Comparison of ENCODE assay signal across 28 mouse cellular contexts in the genomic region with DNA sequence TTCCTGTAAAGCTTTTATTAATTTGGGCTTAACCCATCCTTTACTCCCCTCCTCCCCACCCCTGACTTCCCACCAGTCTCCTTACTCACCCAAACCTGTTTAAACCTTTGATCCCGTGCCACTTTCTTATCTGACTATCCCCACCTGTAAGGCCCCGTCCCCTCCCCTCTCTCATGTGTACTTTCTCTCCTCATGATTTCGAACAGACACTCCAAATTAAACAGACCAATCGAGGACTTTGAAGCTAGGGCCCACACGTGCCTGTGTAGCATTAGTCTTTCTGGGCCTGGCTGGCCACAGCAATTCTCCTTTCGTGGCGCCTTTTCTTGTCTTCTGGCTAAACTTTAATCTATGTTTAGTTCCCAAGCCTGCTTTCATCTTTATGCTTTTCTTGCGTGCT.
DNase-seq lines count a peak whose midpoint lies in the region; ATAC-seq and TF ChIP-seq lines count a peak whose summit lies in the region.
"Had no signal": no experiment of that assay in that cellular context is flagged by ENCODE, and none has a peak within 500 bp of the region (broad histone marks: within the 10 kb centered on the region; RNA-seq: fewer than 3 reads in every experiment).

No protein-coding gene starts in this region.

- H3K4me3 ChIP-seq in hindbrain, postnatal 0 days (ENCODE audit: low read length) = no peak overlapping the region
- no peak overlapping the region for H3K4me3 ChIP-seq in hindbrain, embryonic 14.5 days (replicated peaks; ENCODE audit: low read length)
- H3K4me3 ChIP-seq in midbrain, embryonic 14.5 days (replicated peaks; ENCODE audit: low read depth, low read length) = no peak overlapping the region
- H3K4me3 ChIP-seq in midbrain, embryonic 16.5 days (ENCODE audit: low read depth, low read length) = no peak overlapping the region
- H3K4me3 ChIP-seq: embryonic facial prominence, embryonic 12.5 days; gastrocnemius, adult 2 months; heart, adult 2 months; heart, embryonic 12.5 days; hindbrain, embryonic 13.5 days; limb, embryonic 12.5 days; liver, embryonic 15.5 days; lung, embryonic 15.5 days; midbrain, embryonic 12.5 days had no signal

- WGBS in hindbrain, postnatal 0 days = 78% methylated on average over 8 of the region's 8 CpGs
- WGBS in hindbrain, embryonic 14.5 days = 66% methylated on average over 8 of the region's 8 CpGs
- 61% methylated on average over 8 of the region's 8 CpGs for WGBS in midbrain, embryonic 14.5 days
- 67% methylated on average over 8 of the region's 8 CpGs for WGBS in midbrain, embryonic 16.5 days
- WGBS in large intestine, adult 2 months = 27% methylated on average over 8 of the region's 8 CpGs

- no peaks in the 10 kb centered on the region for H3K27me3 ChIP-seq in hindbrain, postnatal 0 days (ENCODE audit: insufficient read depth, low read length)
- no peaks in the 10 kb centered on the region for H3K27me3 ChIP-seq in hindbrain, embryonic 14.5 days (ENCODE audit: control insufficient read depth, insufficient read depth, low read length)
- H3K27me3 ChIP-seq in midbrain, embryonic 14.5 days (ENCODE audit: control insufficient read depth, insufficient read depth, low read length) = no peaks in the 10 kb centered on the region
- H3K27me3 ChIP-seq in midbrain, embryonic 16.5 days (ENCODE audit: control insufficient read depth, insufficient read depth, low read depth, low read length) = no peaks in the 10 kb centered on the region
- H3K27me3 ChIP-seq: CH12.LX; embryonic facial prominence, embryonic 12.5 days; heart, embryonic 12.5 days; hindbrain, embryonic 13.5 days; limb, embryonic 12.5 days; liver, embryonic 15.5 days; lung, embryonic 15.5 days; midbrain, embryonic 12.5 days had no signal

- no peaks in the 10 kb centered on the region for H3K9me3 ChIP-seq in hindbrain, postnatal 0 days (ENCODE audit: low read length)
- H3K9me3 ChIP-seq in hindbrain, embryonic 14.5 days (ENCODE audit: control insufficient read depth, low read length) = no peaks in the 10 kb centered on the region
- H3K9me3 ChIP-seq in midbrain, embryonic 14.5 days (ENCODE audit: control insufficient read depth, low read length) = no peaks in the 10 kb centered on the region
- no peaks in the 10 kb centered on the region for H3K9me3 ChIP-seq in midbrain, embryonic 16.5 days (replicated peaks; ENCODE audit: control insufficient read depth, low read length, poor library complexity, severe bottlenecking)
- H3K9me3 ChIP-seq: embryonic facial prominence, embryonic 12.5 days; G1E; heart, embryonic 12.5 days; hindbrain, embryonic 13.5 days; limb, embryonic 12.5 days; liver, embryonic 15.5 days; lung, embryonic 15.5 days; midbrain, embryonic 12.5 days had no signal

- H3K4me2 ChIP-seq in hindbrain, postnatal 0 days (ENCODE audit: low read depth, low read length) = no peak overlapping the region
- no peak overlapping the region for H3K4me2 ChIP-seq in hindbrain, embryonic 14.5 days (replicated peaks)
- H3K4me2 ChIP-seq in midbrain, embryonic 14.5 days (ENCODE audit: low read length) = no peak overlapping the region
- no peak overlapping the region for H3K4me2 ChIP-seq in midbrain, embryonic 16.5 days (ENCODE audit: low read length)
- H3K4me2 ChIP-seq: embryonic facial prominence, embryonic 12.5 days; heart, embryonic 12.5 days; hindbrain, embryonic 13.5 days; limb, embryonic 12.5 days; liver, embryonic 15.5 days; lung, embryonic 15.5 days; midbrain, embryonic 12.5 days had no signal

- no peak overlapping the region for H3K9ac ChIP-seq in hindbrain, postnatal 0 days (replicated peaks; ENCODE audit: low read length)
- H3K9ac ChIP-seq in hindbrain, embryonic 14.5 days = no peak overlapping the region
- no peak overlapping the region for H3K9ac ChIP-seq in midbrain, embryonic 14.5 days (replicated peaks; ENCODE audit: low read length)
- H3K9ac ChIP-seq in midbrain, embryonic 16.5 days (ENCODE audit: low read depth, low read length) = no peak overlapping the region
- H3K9ac ChIP-seq: embryonic facial prominence, embryonic 12.5 days; heart, embryonic 12.5 days; hindbrain, embryonic 13.5 days; limb, embryonic 12.5 days; liver, embryonic 15.5 days; lung, embryonic 15.5 days; midbrain, embryonic 12.5 days had no signal

- ATAC-seq in hindbrain, postnatal 0 days = no peak
- no peak for ATAC-seq in hindbrain, embryonic 14.5 days (ENCODE audit: low FRiP score)
- ATAC-seq in midbrain, embryonic 14.5 days (ENCODE audit: low FRiP score, low TSS enrichment) = no peak
- ATAC-seq in midbrain, embryonic 16.5 days = no peak
- ATAC-seq: forebrain, embryonic 14.5 days had no signal

- H3K36me3 ChIP-seq in hindbrain, postnatal 0 days (ENCODE audit: insufficient read depth, low read length) = no peaks in the 10 kb centered on the region
- no peaks in the 10 kb centered on the region for H3K36me3 ChIP-seq in hindbrain, embryonic 14.5 days (replicated peaks; ENCODE audit: control insufficient read depth, insufficient read depth)
- H3K36me3 ChIP-seq in midbrain, embryonic 14.5 days (ENCODE audit: control insufficient read depth, insufficient read depth, low read length) = no peaks in the 10 kb centered on the region
- no peaks in the 10 kb centered on the region for H3K36me3 ChIP-seq in midbrain, embryonic 16.5 days (ENCODE audit: control insufficient read depth, insufficient read depth, low read length)
- H3K36me3 ChIP-seq: embryonic facial prominence, embryonic 12.5 days; G1E; heart, embryonic 12.5 days; hindbrain, embryonic 13.5 days; limb, embryonic 12.5 days; liver, embryonic 15.5 days; lung, embryonic 15.5 days; midbrain, embryonic 12.5 days had no signal

- no peak for TF ChIP-seq CTCF in hindbrain, postnatal 0 days (IDR thresholded peaks at IDR 0.05; ENCODE audit: low read depth)

- no peaks in the 10 kb centered on the region for H3K4me1 ChIP-seq in hindbrain, postnatal 0 days (ENCODE audit: insufficient read depth, low read length)
- no peaks in the 10 kb centered on the region for H3K4me1 ChIP-seq in hindbrain, embryonic 14.5 days (replicated peaks; ENCODE audit: control insufficient read depth, insufficient read depth, low read length)
- H3K4me1 ChIP-seq in midbrain, embryonic 14.5 days (ENCODE audit: control insufficient read depth, insufficient read depth, low read length) = no peaks in the 10 kb centered on the region
- no peaks in the 10 kb centered on the region for H3K4me1 ChIP-seq in midbrain, embryonic 16.5 days (ENCODE audit: control insufficient read depth, insufficient read depth, low read length)
- H3K4me1 ChIP-seq: embryonic facial prominence, embryonic 12.5 days; heart, embryonic 12.5 days; hindbrain, embryonic 13.5 days; limb, embryonic 12.5 days; liver, embryonic 15.5 days; lung, embryonic 15.5 days had no signal

- peak; percentile 9 for DNase-seq in hindbrain, postnatal 0 days (ENCODE audit: low spot score)
- DNase-seq in hindbrain, embryonic 14.5 days (ENCODE audit: low spot score) = no peak
- peak; percentile 40 for DNase-seq in midbrain, embryonic 14.5 days
- DNase-seq in large intestine, adult 2 months (ENCODE audit: low read depth, low spot score) = peak; percentile 62
- peak; percentile 36 for DNase-seq in yolk sac, embryonic 10.5 days (ENCODE audit: low spot score)
- DNase-seq in embryo, embryonic 11 days = no peak
- DNase-seq in urinary bladder, postnatal 36 days (ENCODE audit: low spot score in 2 of 2) = no peak
- DNase-seq: adrenal gland, postnatal 10 days; cerebellum, adult 9-10 months; cerebellum, postnatal 36 days; gastrocnemius, adult 2 months; heart, adult 2 months; heart, postnatal 4 days; layer of hippocampus, adult 9-11 months; lung, postnatal 36 days; retina, postnatal 1 day; right cerebral cortex, postnatal 14 days had no signal

- H3K27ac ChIP-seq in hindbrain, postnatal 0 days = no peak overlapping the region
- no peak overlapping the region for H3K27ac ChIP-seq in hindbrain, embryonic 14.5 days
- no peak overlapping the region for H3K27ac ChIP-seq in midbrain, embryonic 14.5 days (replicated peaks; ENCODE audit: low read depth, low read length)
- no peak overlapping the region for H3K27ac ChIP-seq in midbrain, embryonic 16.5 days (ENCODE audit: low read length)
- H3K27ac ChIP-seq: embryonic facial prominence, embryonic 12.5 days; gastrocnemius, adult 2 months; heart, adult 2 months; hindbrain, embryonic 13.5 days; limb, embryonic 12.5 days; liver, embryonic 15.5 days; lung, embryonic 15.5 days; midbrain, embryonic 12.5 days had no signal

Comparison
In these comparisons a context has a peak if more than half of its experiments do, and no peak if none do; other contexts are left out.
1. DNase-seq: peak in hindbrain, postnatal 0 days (single experiment), midbrain, embryonic 14.5 days (single experiment), large intestine, adult 2 months (single experiment) and yolk sac, embryonic 10.5 days (single experiment); none in hindbrain, embryonic 14.5 days (single experiment), embryo, embryonic 11 days (single experiment) and urinary bladder, postnatal 36 days (0 of 2).